In genomic region chr1:131431456-131432246, GRCm38 (mm10) we compare ENCODE assay signal across 8 mouse cellular contexts.
DNase-seq lines count a peak whose midpoint lies in the region; ATAC-seq and TF ChIP-seq lines count a peak whose summit lies in the region.

No protein-coding gene starts in this region.

- no peak overlapping the region for H3K4me3 ChIP-seq in intestine, embryonic 15.5 days (replicated peaks)
- no peak overlapping the region for H3K4me3 ChIP-seq in intestine, postnatal 0 days (ENCODE audit: low read depth, low read length)
- peak overlapping the region; percentile 36; the same call in 1 of the 2 replicates for H3K4me3 ChIP-seq in bone marrow macrophage, adult 2 months (ENCODE audit: insufficient read depth, low read length)
- no peak overlapping the region for H3K4me3 ChIP-seq in limb, embryonic 15.5 days

- H3K36me3 ChIP-seq in intestine, embryonic 15.5 days: no peaks in the 10 kb centered on the region
- H3K36me3 ChIP-seq in intestine, postnatal 0 days (ENCODE audit: control insufficient read depth, insufficient read depth): no peaks in the 10 kb centered on the region
- H3K36me3 ChIP-seq in limb, embryonic 15.5 days: 0 out of 2 replicates have a peak, but pooled peaks cover 5% of the 10 kb centered on the region

- no peak for TF ChIP-seq POLR2A in bone marrow macrophage, adult 2 months (IDR thresholded peaks at IDR 0.05; ENCODE audit: borderline replicate concordance, low read depth, low read length)

- DNase-seq in heart, adult 18-20 months: peak; percentile 79 to 91
- DNase-seq in kidney, adult 8-10 months: peak; percentile 18 to 33
- DNase-seq in right cerebral cortex, adult 2 months (ENCODE audit: low spot score in 2 of 2): peak; percentile 69 to 71
- DNase-seq in spleen, postnatal 10 days (ENCODE audit: low spot score in 2 of 2): no peak

- H3K9ac ChIP-seq in intestine, embryonic 15.5 days: no peak overlapping the region
- no peak overlapping the region for H3K9ac ChIP-seq in intestine, postnatal 0 days (ENCODE audit: low read depth, low read length)
- no peak overlapping the region for H3K9ac ChIP-seq in limb, embryonic 15.5 days

- no peak overlapping the region for H3K4me2 ChIP-seq in intestine, embryonic 15.5 days (replicated peaks)
- H3K4me2 ChIP-seq in intestine, postnatal 0 days (replicated peaks; ENCODE audit: low read depth): no peak overlapping the region
- H3K4me2 ChIP-seq in limb, embryonic 15.5 days: no peak overlapping the region

- peaks cover 7% of the 10 kb centered on the region; the same call in 1 of the 2 replicates for H3K4me1 ChIP-seq in intestine, embryonic 15.5 days (replicated peaks)
- H3K4me1 ChIP-seq in intestine, postnatal 0 days (replicated peaks; ENCODE audit: control insufficient read depth, insufficient read depth, low read length): no peaks in the 10 kb centered on the region
- peaks cover 54% of the 10 kb centered on the region for H3K4me1 ChIP-seq in bone marrow macrophage, adult 2 months (ENCODE audit: control insufficient read depth, insufficient read depth, low read length)
- peaks cover 35% of the 10 kb centered on the region for H3K4me1 ChIP-seq in limb, embryonic 15.5 days

- WGBS in intestine, embryonic 15.5 days: 47% methylated on average over 5 of the region's 5 CpGs
- 70% methylated on average over 5 of the region's 5 CpGs for WGBS in intestine, postnatal 0 days
- 54% methylated on average over 5 of the region's 5 CpGs for WGBS in limb, embryonic 15.5 days

- H3K9me3 ChIP-seq in intestine, embryonic 15.5 days: no peaks in the 10 kb centered on the region
- H3K9me3 ChIP-seq in intestine, postnatal 0 days (ENCODE audit: control insufficient read depth): no peaks in the 10 kb centered on the region
- H3K9me3 ChIP-seq in limb, embryonic 15.5 days: no peaks in the 10 kb centered on the region

- no peaks in the 10 kb centered on the region for H3K27me3 ChIP-seq in intestine, embryonic 15.5 days (replicated peaks)
- H3K27me3 ChIP-seq in intestine, postnatal 0 days (replicated peaks; ENCODE audit: control insufficient read depth, insufficient read depth, low read length): no peaks in the 10 kb centered on the region
- H3K27me3 ChIP-seq in limb, embryonic 15.5 days: no peaks in the 10 kb centered on the region

- no peak for TF ChIP-seq CTCF in intestine, postnatal 0 days (IDR thresholded peaks at IDR 0.05; ENCODE audit: low read depth)
- no peak for TF ChIP-seq CTCF in bone marrow macrophage, adult 2 months (IDR thresholded peaks at IDR 0.05; ENCODE audit: low read depth, low read length)

- H3K27ac ChIP-seq in intestine, embryonic 15.5 days: no peak overlapping the region
- H3K27ac ChIP-seq in intestine, postnatal 0 days (ENCODE audit: low read depth, low read length): no peak overlapping the region
- H3K27ac ChIP-seq in bone marrow macrophage, adult 2 months (ENCODE audit: insufficient read depth, low read depth, low read length): peak overlapping the region; percentile 85
- H3K27ac ChIP-seq in limb, embryonic 15.5 days: no peak overlapping the region; the same call in 1 of the 2 replicates

- peak; percentile 65; the same call in 1 of the 2 replicates for ATAC-seq in intestine, embryonic 15.5 days
- ATAC-seq in intestine, postnatal 0 days: no peak
- peak; percentile 75 for ATAC-seq in limb, embryonic 15.5 days (ENCODE audit: insufficient number of reproducible peaks, low FRiP score, low TSS enrichment, low read depth)

Comparison
In these comparisons a context has a peak if more than half of its experiments do, and no peak if none do; other contexts are left out.
1. DNase-seq: peak in heart, adult 18-20 months (2 of 2), kidney, adult 8-10 months (2 of 2) and right cerebral cortex, adult 2 months (2 of 2); none in spleen, postnatal 10 days (0 of 2).